In genomic region chr9:57949102-57949704, GRCm38 (mm10) we compare ENCODE assay signal across 15 mouse cellular contexts. TPM values are rescaled to one million over a fixed set of nuclear protein-coding genes. Genes with fewer than 3 reads are reported as not detected.
DNase-seq lines count a peak whose midpoint lies in the region; ATAC-seq and TF ChIP-seq lines count a peak whose summit lies in the region.
"Had no signal": no experiment of that assay in that cellular context is flagged by ENCODE, and none has a peak within 500 bp of the region (broad histone marks: within the 10 kb centered on the region; RNA-seq: fewer than 3 reads in every experiment).

No protein-coding gene starts in this region.

- TF ChIP-seq CTCF in forebrain, postnatal 0 days (IDR thresholded peaks at IDR 0.05; ENCODE audit: low read depth): no peak
- TF ChIP-seq CTCF in hindbrain, postnatal 0 days (IDR thresholded peaks at IDR 0.05; ENCODE audit: low read depth): no peak

- peak overlapping the region; percentile 17; the same call in 1 of the 2 replicates for H3K4me2 ChIP-seq in forebrain, postnatal 0 days (ENCODE audit: low read depth)
- H3K4me2 ChIP-seq in forebrain, embryonic 12.5 days: no peak overlapping the region
- peak overlapping the region; percentile 27; the same call in 1 of the 2 replicates for H3K4me2 ChIP-seq in hindbrain, postnatal 0 days (ENCODE audit: low read depth, low read length)
- H3K4me2 ChIP-seq in hindbrain, embryonic 11.5 days (replicated peaks; ENCODE audit: low read depth, low read length): no peak overlapping the region
- H3K4me2 ChIP-seq: heart, embryonic 12.5 days; liver, embryonic 12.5 days; neural tube, embryonic 13.5 days had no signal

- ATAC-seq in forebrain, postnatal 0 days: no peak
- no peak for ATAC-seq in forebrain, embryonic 12.5 days (ENCODE audit: low FRiP score)
- no peak for ATAC-seq in hindbrain, postnatal 0 days
- no peak for ATAC-seq in hindbrain, embryonic 11.5 days (ENCODE audit: low FRiP score)
- ATAC-seq in inflammation-experienced regulatory T-cells, adult 6 months: no peak
- ATAC-seq: liver, embryonic 12.5 days had no signal

- 55% methylated on average over 8 of the region's 8 CpGs for WGBS in forebrain, postnatal 0 days
- WGBS in forebrain, embryonic 12.5 days: 76% methylated on average over 8 of the region's 8 CpGs
- WGBS in hindbrain, postnatal 0 days: 52% methylated on average over 8 of the region's 8 CpGs
- 86% methylated on average over 8 of the region's 8 CpGs for WGBS in hindbrain, embryonic 11.5 days

- no peak for DNase-seq in forebrain, postnatal 0 days
- DNase-seq in hindbrain, postnatal 0 days (ENCODE audit: low spot score): no peak
- DNase-seq in hindbrain, embryonic 11.5 days (ENCODE audit: low spot score): no peak
- peak; percentile 53 for DNase-seq in lung, postnatal 14 days
- no peak for DNase-seq in layer of hippocampus, adult 18-20 months (ENCODE audit: low spot score in 2 of 2)
- DNase-seq: embryo, embryonic 11 days; gastrocnemius, postnatal 14 days; thymus, adult 18-20 months had no signal

- H3K9me3 ChIP-seq in forebrain, postnatal 0 days (ENCODE audit: low read length): no peaks in the 10 kb centered on the region
- no peaks in the 10 kb centered on the region for H3K9me3 ChIP-seq in forebrain, embryonic 12.5 days
- no peaks in the 10 kb centered on the region for H3K9me3 ChIP-seq in hindbrain, postnatal 0 days (ENCODE audit: low read length)
- no peaks in the 10 kb centered on the region for H3K9me3 ChIP-seq in hindbrain, embryonic 11.5 days (ENCODE audit: control insufficient read depth, low read length)
- H3K9me3 ChIP-seq: heart, embryonic 12.5 days; liver, embryonic 12.5 days; neural tube, embryonic 13.5 days had no signal

- no peaks in the 10 kb centered on the region for H3K27me3 ChIP-seq in forebrain, postnatal 0 days (ENCODE audit: insufficient read depth, low read length)
- peaks cover 15% of the 10 kb centered on the region for H3K27me3 ChIP-seq in forebrain, embryonic 12.5 days
- H3K27me3 ChIP-seq in hindbrain, postnatal 0 days (ENCODE audit: insufficient read depth, low read length): no peaks in the 10 kb centered on the region
- peaks cover 1% of the 10 kb centered on the region; the same call in 1 of the 2 replicates for H3K27me3 ChIP-seq in hindbrain, embryonic 11.5 days (ENCODE audit: control insufficient read depth, insufficient read depth, low read length)
- H3K27me3 ChIP-seq: neural tube, embryonic 13.5 days had no signal

- peaks cover under 1% of the 10 kb centered on the region; the same call in 1 of the 2 replicates for H3K36me3 ChIP-seq in forebrain, postnatal 0 days (ENCODE audit: insufficient read depth)
- H3K36me3 ChIP-seq in forebrain, embryonic 12.5 days (replicated peaks): no peaks in the 10 kb centered on the region
- H3K36me3 ChIP-seq in hindbrain, postnatal 0 days (ENCODE audit: insufficient read depth, low read length): no peaks in the 10 kb centered on the region
- no peaks in the 10 kb centered on the region for H3K36me3 ChIP-seq in hindbrain, embryonic 11.5 days (ENCODE audit: control insufficient read depth, insufficient read depth, low read length)
- H3K36me3 ChIP-seq: heart, embryonic 12.5 days; liver, embryonic 12.5 days; neural tube, embryonic 13.5 days had no signal

- peaks cover 25% of the 10 kb centered on the region for H3K4me1 ChIP-seq in forebrain, postnatal 0 days (ENCODE audit: insufficient read depth)
- peaks cover 45% of the 10 kb centered on the region for H3K4me1 ChIP-seq in forebrain, embryonic 12.5 days
- H3K4me1 ChIP-seq in hindbrain, postnatal 0 days (ENCODE audit: insufficient read depth, low read length): peaks cover 45% of the 10 kb centered on the region
- H3K4me1 ChIP-seq in hindbrain, embryonic 11.5 days (replicated peaks; ENCODE audit: control insufficient read depth, insufficient read depth, low read length): 0 out of 2 replicates have a peak, but pooled peaks cover 8% of the 10 kb centered on the region
- H3K4me1 ChIP-seq in brown adipose tissue, adult 24 weeks (ENCODE audit: control insufficient read depth, insufficient read depth, insufficient read length, low read length): peaks cover 76% of the 10 kb centered on the region

- no peak overlapping the region for H3K9ac ChIP-seq in forebrain, postnatal 0 days
- no peak overlapping the region for H3K9ac ChIP-seq in forebrain, embryonic 12.5 days
- no peak overlapping the region for H3K9ac ChIP-seq in hindbrain, postnatal 0 days (replicated peaks; ENCODE audit: low read length)
- no peak overlapping the region for H3K9ac ChIP-seq in hindbrain, embryonic 11.5 days (ENCODE audit: low read depth, low read length)
- H3K9ac ChIP-seq: heart, embryonic 12.5 days; liver, embryonic 12.5 days; neural tube, embryonic 13.5 days had no signal

- no peak overlapping the region for H3K4me3 ChIP-seq in forebrain, postnatal 0 days (ENCODE audit: low read depth, low read length)
- no peak overlapping the region for H3K4me3 ChIP-seq in forebrain, embryonic 12.5 days (replicated peaks)
- H3K4me3 ChIP-seq in hindbrain, postnatal 0 days (ENCODE audit: low read length): no peak overlapping the region
- no peak overlapping the region for H3K4me3 ChIP-seq in hindbrain, embryonic 11.5 days (ENCODE audit: low read depth, low read length)
- H3K4me3 ChIP-seq in brown adipose tissue, adult 24 weeks (ENCODE audit: insufficient read depth, low read depth, low read length): 0 out of 2 replicates have a peak overlapping the region, but pooled peaks have one; percentile 7
- H3K4me3 ChIP-seq: heart, embryonic 12.5 days; liver, embryonic 12.5 days; neural tube, embryonic 13.5 days had no signal

- no peak overlapping the region for H3K27ac ChIP-seq in forebrain, postnatal 0 days (ENCODE audit: low read depth, low read length)
- H3K27ac ChIP-seq in forebrain, embryonic 12.5 days: no peak overlapping the region
- no peak overlapping the region for H3K27ac ChIP-seq in hindbrain, postnatal 0 days
- no peak overlapping the region for H3K27ac ChIP-seq in hindbrain, embryonic 11.5 days (ENCODE audit: low read depth, low read length)
- H3K27ac ChIP-seq in brown adipose tissue, adult 24 weeks (replicated peaks; ENCODE audit: low read depth, low read length): peak overlapping the region; percentile 71
- H3K27ac ChIP-seq: liver, embryonic 12.5 days; neural tube, embryonic 13.5 days had no signal

RNA-seq across cellular contexts. Expression of gene Sema7a, which starts 9.3 kb away (rescaled TPM):
- 27.2 and 43.0 TPM in 2 replicates for total RNA-seq in forebrain, postnatal 0 days (2014; rRNA removed)
- 2.4 and 3.2 TPM in 2 replicates for polyA plus RNA-seq in forebrain, postnatal 0 days (2015; fragmentation: Nextera tagmentation; extraction: Ambion mirVana)
- polyA plus RNA-seq in forebrain, embryonic 12.5 days (2016; fragmentation: Nextera tagmentation; extraction: Ambion mirVana): 0.43 and 1.4 TPM in 2 replicates
- 60.2 and 62.8 TPM in 2 replicates for total RNA-seq in hindbrain, postnatal 0 days (2014; rRNA removed)
- 4.0 and 4.9 TPM in 2 replicates for polyA plus RNA-seq in hindbrain, postnatal 0 days (2015; fragmentation: Nextera tagmentation; extraction: Ambion mirVana)
- polyA plus RNA-seq in hindbrain, embryonic 11.5 days (2014; fragmentation: Nextera tagmentation; extraction: Ambion mirVana): 2.0 and 3.6 TPM in 2 replicates
- polyA plus RNA-seq in brown adipose tissue, adult 24 weeks (2012; ENCODE audit: insufficient read depth, insufficient read length, missing spikeins): 2.8 and 6.0 TPM in 2 replicates
- polyA plus RNA-seq in inflammation-experienced regulatory T-cells, adult 6 months (2017; shearing (Covaris generic)): 1 to 10 TPM in 1 of 3 experiments, not detected in 2; 1.8 TPM
- 10 to 100 TPM; 85.7 to 96.3 TPM for total RNA-seq in layer of hippocampus, adult 18-20 months (2021)
- total RNA-seq: megakaryocyte-erythroid progenitor cell, adult 5-6 weeks had no signal
- polyA plus RNA-seq: liver, embryonic 12.5 days had no signal

RNA-seq across cellular contexts. Expression of gene Ubl7, which starts 38.4 kb away (rescaled TPM):
- 81.7 and 92.6 TPM in 2 replicates for total RNA-seq in forebrain, postnatal 0 days (2014; rRNA removed)
- 152 and 155 TPM in 2 replicates for polyA plus RNA-seq in forebrain, postnatal 0 days (2015; fragmentation: Nextera tagmentation; extraction: Ambion mirVana)
- polyA plus RNA-seq in forebrain, embryonic 12.5 days (2016; fragmentation: Nextera tagmentation; extraction: Ambion mirVana): 129 and 138 TPM in 2 replicates
- 96.6 and 116 TPM in 2 replicates for total RNA-seq in hindbrain, postnatal 0 days (2014; rRNA removed)
- polyA plus RNA-seq in hindbrain, postnatal 0 days (2015; fragmentation: Nextera tagmentation; extraction: Ambion mirVana): 151 and 152 TPM in 2 replicates
- 121 and 122 TPM in 2 replicates for polyA plus RNA-seq in hindbrain, embryonic 11.5 days (2014; fragmentation: Nextera tagmentation; extraction: Ambion mirVana)
- 67.3 and 71.9 TPM in 2 replicates for polyA plus RNA-seq in brown adipose tissue, adult 24 weeks (2012; ENCODE audit: insufficient read depth, insufficient read length, missing spikeins)
- polyA plus RNA-seq in inflammation-experienced regulatory T-cells, adult 6 months (2017; shearing (Covaris generic)): 100 to 1,000 TPM; 113 to 167 (median 131) TPM
- 100 to 1,000 TPM in 1 of 2 experiments, 10 to 100 TPM in 1; 98.1 to 105 TPM for total RNA-seq in layer of hippocampus, adult 18-20 months (2021)

RNA-seq across cellular contexts. Expression of gene Cyp11a1, which starts 57.0 kb away (rescaled TPM):
- total RNA-seq in forebrain, postnatal 0 days (2014; rRNA removed): 0.29 and 1.2 TPM in 2 replicates
- polyA plus RNA-seq in forebrain, postnatal 0 days (2015; fragmentation: Nextera tagmentation; extraction: Ambion mirVana): 0.77 and 0.88 TPM in 2 replicates
- polyA plus RNA-seq in forebrain, embryonic 12.5 days (2016; fragmentation: Nextera tagmentation; extraction: Ambion mirVana): 0.19 and 0.45 TPM in 2 replicates
- 4.1 and 4.3 TPM in 2 replicates for total RNA-seq in hindbrain, postnatal 0 days (2014; rRNA removed)
- 1.2 and 1.8 TPM in 2 replicates for polyA plus RNA-seq in hindbrain, postnatal 0 days (2015; fragmentation: Nextera tagmentation; extraction: Ambion mirVana)
- not detected in 2 replicates for polyA plus RNA-seq in hindbrain, embryonic 11.5 days (2014; fragmentation: Nextera tagmentation; extraction: Ambion mirVana)
- not detected in 2 replicates for polyA plus RNA-seq in brown adipose tissue, adult 24 weeks (2012; ENCODE audit: insufficient read depth, insufficient read length, missing spikeins)
- under 1 TPM in 1 of 3 experiments, not detected in 2; 0.12 TPM for polyA plus RNA-seq in inflammation-experienced regulatory T-cells, adult 6 months (2017; shearing (Covaris generic))
- total RNA-seq in layer of hippocampus, adult 18-20 months (2021): 1 to 10 TPM in 1 of 2 experiments, under 1 TPM in 1; 0.94 to 1.7 TPM
- total RNA-seq: megakaryocyte-erythroid progenitor cell, adult 5-6 weeks had no signal
- polyA plus RNA-seq: heart, embryonic 12.5 days had no signal

Comparison
In these comparisons a context has a peak if more than half of its experiments do, and no peak if none do; other contexts are left out.
1. H3K4me2 ChIP-seq: peak in forebrain, postnatal 0 days (single experiment) and hindbrain, postnatal 0 days (single experiment); none in forebrain, embryonic 12.5 days (single experiment) and hindbrain, embryonic 11.5 days (single experiment).